Mouse (Mus musculus) liver, embryonic 13.5 days (tissue): ENCODE results near the gene Dscaml1. TPM values are rescaled to one million over a fixed set of nuclear protein-coding genes. Genes with fewer than 3 reads are reported as not detected.

ENCODE experiments used
- ATAC-seq: fragments of 200-750 bp; cut with Nextera tagmentation; 2 replicates; pipeline ENCODE4 v1.8.0; 2017; ENCODE audit warnings: low read depth, mild to moderate bottlenecking, moderate number of reproducible peaks, moderate library complexity
- DNase-seq: peaks from one replicate; pipeline ENCODE4 v3.0.0; 2022
- H3K27ac ChIP-seq: fragments of 300-500 bp; sonication (generic); 2 replicates; pipeline ENCODE4 v1.5.1; 2015; ENCODE audit warnings: moderate library complexity, mild to moderate bottlenecking, inconsistent platforms
- H3K27me3 ChIP-seq: fragments of 300-500 bp; sonication (generic); 2 replicates; pipeline ENCODE4 v1.6.1; 2015; ENCODE audit warnings: mild to moderate bottlenecking, inconsistent platforms
- H3K36me3 ChIP-seq: fragments of 300-500 bp; sonication (generic); 2 replicates; pipeline ENCODE4 v1.6.1; 2015; ENCODE audit warnings: mild to moderate bottlenecking, inconsistent platforms
- H3K4me1 ChIP-seq: fragments of 300-500 bp; sonication (generic); replicated peaks from 2 replicates; pipeline ENCODE4 v1.6.1; 2015; ENCODE audit warnings: inconsistent platforms
- H3K4me2 ChIP-seq: fragments of 300-500 bp; sonication (generic); 2 replicates; pipeline ENCODE4 v1.6.1; 2015; ENCODE audit warnings: inconsistent platforms, mild to moderate bottlenecking, moderate library complexity
- H3K4me3 ChIP-seq: fragments of 300-500 bp; sonication (generic); replicated peaks from 2 replicates; pipeline ENCODE4 v1.5.1; 2015; ENCODE audit warnings: mild to moderate bottlenecking, inconsistent platforms
- H3K9ac ChIP-seq: fragments of 300-500 bp; sonication (generic); 2 replicates; pipeline ENCODE4 v1.6.1; 2015; ENCODE audit warnings: mild to moderate bottlenecking, inconsistent platforms
- H3K9me3 ChIP-seq: fragments of 300-500 bp; sonication (generic); replicated peaks from 2 replicates; pipeline ENCODE4 v1.6.1; 2016; ENCODE audit warnings: inconsistent platforms
- WGBS: fragments of 180-500 bp; shearing (Covaris S2); methylation state at CpG from one replicate; pipeline ENCODE4 v1.1.7; 2015; ENCODE audit not compliant: insufficient replicate concordance; 5-methylcytosine and 5-hydroxymethylcytosine counted together
- polyA plus RNA-seq: library from polyadenylated mRNA; unstranded; fragments of >200 nt; fragmentation: Nextera tagmentation; extraction: Ambion mirVana; gene quantifications from 2 replicates; pipeline ENCODE4 v1.2.1, GENCODE M21; 2015

Gene Dscaml1
- polyA plus RNA-seq, 1 experiment from 2014 or later = not detected

DNA sequence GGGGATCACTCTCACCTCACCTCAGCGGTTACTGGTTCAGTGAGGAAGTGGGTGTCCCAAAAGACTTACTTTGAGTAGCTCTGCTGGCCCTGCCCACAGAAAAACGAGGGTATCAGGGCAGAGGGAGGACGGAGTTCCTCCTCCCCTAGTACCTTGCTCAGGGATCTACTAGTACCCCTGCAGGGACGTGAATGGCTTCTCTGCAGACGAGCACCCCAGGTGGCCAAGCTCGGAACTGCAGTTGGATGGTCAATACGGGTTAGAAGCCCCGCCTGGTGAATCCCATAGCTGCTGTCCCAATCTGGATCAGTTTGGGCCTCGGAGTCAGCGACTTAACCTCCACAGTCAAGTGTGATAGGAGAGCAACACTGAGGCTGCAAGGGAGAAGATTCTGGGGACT, 14.1 kb upstream of the Dscaml1 start:
- Histone ChIP-seq H3K4me1 (peaks cover 3% of the 10 kb centered on the region; the same call in 1 of the 2 replicates), H3K36me3 (no peaks in the 10 kb centered on the region), H3K4me3 (no peak overlapping the region), H3K9ac (no peak overlapping the region), H3K9me3 (no peaks in the 10 kb centered on the region), H3K4me2 (0 out of 2 replicates have a peak overlapping the region, but pooled peaks have one; percentile 17), H3K27me3 (peaks cover 9% of the 10 kb centered on the region; the same call in 1 of the 2 replicates), H3K27ac (no peak overlapping the region)
- peak; percentile 38 for DNase-seq
- WGBS = 8% methylated on average over 10 of the region's 10 CpGs
- no peak for ATAC-seq

- Histone ChIP-seq H3K9me3 (no peaks in the 10 kb centered on the region), H3K27ac (no peak overlapping the region), H3K4me2 (no peak overlapping the region), H3K27me3 (peaks cover 9% of the 10 kb centered on the region; the same call in 1 of the 2 replicates), H3K4me3 (no peak overlapping the region), H3K36me3 (no peaks in the 10 kb centered on the region), H3K4me1 (peaks cover 3% of the 10 kb centered on the region; the same call in 1 of the 2 replicates), H3K9ac (no peak overlapping the region)
- no peak for DNase-seq
- WGBS = 63% methylated on average over 4 of the region's 4 CpGs
- ATAC-seq = no peak
These were observed 13.5 kb upstream of the Dscaml1 start for GRCm38 (mm10) chr9:45412700-45413477.

DNA sequence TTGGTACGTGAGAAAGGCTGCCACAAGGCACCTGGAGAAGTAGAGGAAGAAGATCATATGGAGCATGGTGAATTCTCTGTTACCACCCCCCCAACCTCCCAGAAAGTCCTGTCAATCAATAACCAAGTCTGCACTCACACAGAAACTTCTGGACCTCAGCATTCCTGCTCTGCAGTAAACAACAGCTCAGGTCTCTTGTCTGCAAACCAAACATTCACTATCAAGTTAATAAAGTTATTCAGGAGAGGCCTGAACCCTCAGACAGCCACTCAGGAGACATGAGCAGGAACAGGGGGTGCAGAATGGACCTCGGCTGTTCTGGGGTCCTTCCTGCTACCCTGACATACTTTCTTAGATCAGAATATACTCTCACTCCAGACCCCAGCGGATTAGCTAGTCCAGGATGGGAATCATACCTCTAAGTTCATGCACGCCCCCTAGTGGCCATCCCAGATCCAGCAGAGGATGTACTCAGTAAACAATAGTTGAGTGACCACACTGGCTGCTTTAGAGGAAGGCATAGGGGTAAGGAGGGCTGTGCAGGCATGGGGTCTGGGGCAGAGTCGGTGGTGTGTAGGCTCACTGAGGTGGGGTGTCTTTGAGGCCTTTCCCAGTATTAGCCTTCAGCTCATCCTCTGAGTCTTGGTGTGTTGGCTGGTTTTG, 12.8 kb upstream of the Dscaml1 start:
- no peaks in the 10 kb centered on the region for H3K9me3 ChIP-seq
- WGBS = 38% methylated on average over 5 of the region's 5 CpGs
- H3K27ac ChIP-seq = no peak overlapping the region
- ATAC-seq = no peak
- H3K4me2 ChIP-seq = no peak overlapping the region
- peaks cover 3% of the 10 kb centered on the region; the same call in 1 of the 2 replicates for H3K4me1 ChIP-seq
- H3K4me3 ChIP-seq = no peak overlapping the region
- H3K9ac ChIP-seq = no peak overlapping the region
- no peak for DNase-seq
- H3K36me3 ChIP-seq = no peaks in the 10 kb centered on the region
- H3K27me3 ChIP-seq = peaks cover 9% of the 10 kb centered on the region; the same call in 1 of the 2 replicates

GRCm38 (mm10) chr9:45415912-45416311, 10.5 kb upstream of the Dscaml1 start:
- no peak for DNase-seq
- Histone ChIP-seq H3K4me3 (no peak overlapping the region), H3K4me1 (peaks cover 3% of the 10 kb centered on the region; the same call in 1 of the 2 replicates), H3K9ac (no peak overlapping the region), H3K27ac (no peak overlapping the region), H3K4me2 (no peak overlapping the region), H3K27me3 (no peaks in the 10 kb centered on the region), H3K9me3 (no peaks in the 10 kb centered on the region), H3K36me3 (no peaks in the 10 kb centered on the region)
- no peak for ATAC-seq
- WGBS = 40% methylated on average over 4 of the region's 4 CpGs

GRCm38 (mm10) chr9:45417245-45417644, 9.2 kb upstream of the Dscaml1 start:
- Histone ChIP-seq H3K9ac (no peak overlapping the region), H3K27me3 (no peaks in the 10 kb centered on the region), H3K4me1 (0 out of 2 replicates have a peak, but pooled peaks cover 3% of the 10 kb centered on the region), H3K4me2 (peak overlapping the region; percentile 43), H3K27ac (no peak overlapping the region), H3K4me3 (peak overlapping the region; percentile 29), H3K9me3 (no peaks in the 10 kb centered on the region), H3K36me3 (no peaks in the 10 kb centered on the region)
- no peak for ATAC-seq
- WGBS = 9% methylated on average over 8 of the region's 8 CpGs
- no peak for DNase-seq

DNA sequence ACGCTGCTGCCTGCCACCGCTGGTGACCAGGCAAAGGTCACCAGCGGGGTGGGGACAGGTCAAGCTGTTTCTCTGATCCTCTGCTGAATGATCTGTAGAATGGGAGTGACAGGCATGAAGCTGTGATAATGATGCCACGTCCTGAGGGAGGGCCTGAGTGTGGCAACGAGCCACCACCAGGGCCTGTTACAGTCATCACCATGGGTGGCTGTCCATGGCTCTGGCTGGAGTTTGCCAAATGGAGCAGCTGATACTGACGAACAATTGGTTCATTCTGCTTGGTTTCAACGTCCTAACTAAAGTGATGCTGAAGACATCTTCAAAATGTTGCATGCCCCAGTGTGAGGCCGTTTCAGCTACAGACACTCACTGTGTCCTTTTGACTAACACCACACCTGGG, 8.2 kb upstream of the Dscaml1 start:
- 56% methylated on average over 8 of the region's 8 CpGs for WGBS
- Histone ChIP-seq H3K9me3 (no peaks in the 10 kb centered on the region), H3K27me3 (no peaks in the 10 kb centered on the region), H3K27ac (no peak overlapping the region), H3K4me2 (no peak overlapping the region), H3K9ac (no peak overlapping the region), H3K4me3 (no peak overlapping the region), H3K36me3 (no peaks in the 10 kb centered on the region), H3K4me1 (0 out of 2 replicates have a peak, but pooled peaks cover 3% of the 10 kb centered on the region)
- DNase-seq (no peak), ATAC-seq (no peak)

GRCm38 (mm10) chr9:45421209-45421608, 5.2 kb upstream of the Dscaml1 start:
- H3K9me3 ChIP-seq = no peaks in the 10 kb centered on the region
- no peak overlapping the region for H3K4me2 ChIP-seq
- no peak for DNase-seq
- 0 out of 2 replicates have a peak, but pooled peaks cover 3% of the 10 kb centered on the region for H3K4me1 ChIP-seq
- no peaks in the 10 kb centered on the region for H3K36me3 ChIP-seq
- ATAC-seq = no peak
- no peak overlapping the region for H3K27ac ChIP-seq
- H3K4me3 ChIP-seq = no peak overlapping the region
- no peak overlapping the region for H3K9ac ChIP-seq
- peaks cover 4% of the 10 kb centered on the region; the same call in 1 of the 2 replicates for H3K27me3 ChIP-seq
- WGBS = 48% methylated on average over 8 of the region's 8 CpGs

- 60% methylated on average over 7 of the region's 7 CpGs for WGBS
- no peaks in the 10 kb centered on the region for H3K4me1 ChIP-seq
- H3K4me2 ChIP-seq = no peak overlapping the region
- H3K27ac ChIP-seq = no peak overlapping the region
- H3K4me3 ChIP-seq = no peak overlapping the region
- peaks cover 18% of the 10 kb centered on the region; the same call in 1 of the 2 replicates for H3K27me3 ChIP-seq
- no peaks in the 10 kb centered on the region for H3K9me3 ChIP-seq
- DNase-seq (no peak), ATAC-seq (no peak)
- no peak overlapping the region for H3K9ac ChIP-seq
- H3K36me3 ChIP-seq = no peaks in the 10 kb centered on the region
These were observed 3.6 kb upstream of the Dscaml1 start for GRCm38 (mm10) chr9:45422761-45423298.

DNA sequence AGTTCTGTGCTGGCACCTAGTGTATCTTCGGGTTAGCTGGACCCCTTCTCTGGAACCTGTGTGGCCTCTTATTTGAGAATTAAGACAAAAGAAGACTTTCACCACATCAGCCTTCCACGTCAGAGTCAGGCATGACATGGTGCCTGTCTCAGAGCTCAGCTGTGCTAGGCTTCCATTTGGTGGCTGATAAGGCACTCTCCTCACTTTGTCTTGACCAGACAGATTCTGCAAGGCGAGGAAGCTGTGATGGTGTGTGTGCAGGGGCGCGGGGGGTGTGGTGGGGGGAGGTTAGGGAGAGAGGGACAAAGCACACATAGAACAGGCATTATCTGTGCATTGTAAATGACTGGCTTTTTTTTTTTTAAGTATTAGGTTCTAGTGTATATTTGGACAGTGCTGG, 3.0 kb downstream of the Dscaml1 start:
- ATAC-seq (no peak), DNase-seq (no peak)
- Histone ChIP-seq H3K4me2 (no peak overlapping the region), H3K36me3 (no peaks in the 10 kb centered on the region), H3K27me3 (peaks cover 77% of the 10 kb centered on the region), H3K9me3 (no peaks in the 10 kb centered on the region), H3K27ac (no peak overlapping the region), H3K4me1 (no peaks in the 10 kb centered on the region; the same call in 1 of the 2 replicates), H3K9ac (no peak overlapping the region), H3K4me3 (no peak overlapping the region)
- WGBS = 6% methylated on average over 5 of the region's 5 CpGs

- no peaks in the 10 kb centered on the region; the same call in 1 of the 2 replicates for H3K4me1 ChIP-seq
- H3K9ac ChIP-seq = no peak overlapping the region
- H3K36me3 ChIP-seq = no peaks in the 10 kb centered on the region
- H3K27me3 ChIP-seq = peaks cover 78% of the 10 kb centered on the region
- DNase-seq = no peak
- H3K9me3 ChIP-seq = no peaks in the 10 kb centered on the region
- H3K4me2 ChIP-seq = peak overlapping the region; percentile 32
- H3K4me3 ChIP-seq = no peak overlapping the region; the same call in 1 of the 2 replicates
- WGBS = 5% methylated on average over 50 of the region's 54 CpGs
- ATAC-seq = no peak
- no peak overlapping the region for H3K27ac ChIP-seq
These were observed 3.7 kb downstream of the Dscaml1 start for GRCm38 (mm10) chr9:45429951-45430697.

DNA sequence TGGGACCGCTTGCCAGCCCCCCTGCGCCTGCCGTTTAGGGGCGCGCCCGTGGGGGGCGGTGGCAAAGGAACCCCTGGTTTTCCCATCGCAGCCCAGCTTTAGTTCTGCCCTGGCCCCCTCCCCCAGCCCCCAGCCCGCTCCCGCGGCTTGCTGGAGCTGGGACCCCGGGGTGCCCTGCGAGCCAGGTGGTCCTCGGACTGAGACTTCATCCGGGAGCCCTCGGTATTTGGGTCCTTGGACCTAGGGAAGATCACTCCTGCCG, 4.2 kb downstream of the Dscaml1 start:
- H3K27ac ChIP-seq = no peak overlapping the region
- H3K27me3 ChIP-seq = peaks cover 78% of the 10 kb centered on the region
- whole genome bisulfite sequencing = 2% methylated on average over 17 of the region's 17 CpGs
- no peaks in the 10 kb centered on the region; the same call in 1 of the 2 replicates for H3K4me1 ChIP-seq
- H3K9me3 ChIP-seq = no peaks in the 10 kb centered on the region
- ATAC-seq (no peak), DNase-seq (no peak)
- no peak overlapping the region; the same call in 1 of the 2 replicates for H3K4me3 ChIP-seq
- H3K4me2 ChIP-seq = peak overlapping the region; percentile 32; the same call in 1 of the 2 replicates
- no peak overlapping the region for H3K9ac ChIP-seq
- no peaks in the 10 kb centered on the region for H3K36me3 ChIP-seq
